Mouse (Mus musculus) CH12.LX (cell line): ENCODE measurements around the gene Cped1. TPM values are rescaled to one million over a fixed set of nuclear protein-coding genes. Genes with fewer than 3 reads are reported as not detected.

ENCODE experiments used
- DNase-seq: peaks from one replicate; pipeline ENCODE4 v3.0.0-alpha.2; 2013; ENCODE audit errors: extremely low read depth
- H3K27ac ChIP-seq: 2 replicates; pipeline ENCODE4 v1.5.1; 2012; ENCODE audit warnings: low read depth, mild to moderate bottlenecking, control low read depth, moderate library complexity; ENCODE audit not compliant: insufficient read depth
- H3K27me3 ChIP-seq: replicated peaks from 2 replicates; pipeline ENCODE3; 2012; ENCODE audit warnings: inconsistent platforms
- H3K36me3 ChIP-seq, 2 experiments: replicated peaks in 1 of 2; 2 replicates each; pipeline versions ENCODE3 to v1.6.1; 2012; ENCODE audit warnings: inconsistent platforms in 1 of 2, low read length in 1 of 2, mild to moderate bottlenecking in 1 of 2, mixed read lengths in 1 of 2, moderate library complexity in 1 of 2; ENCODE audit not compliant: control insufficient read depth in 1 of 2, insufficient read depth in 1 of 2
- H3K4me1 ChIP-seq, 2 experiments: 2 replicates each; pipeline ENCODE4 v1.6.1; 2012; ENCODE audit warnings: inconsistent platforms in 1 of 2, moderate library complexity in 1 of 2; ENCODE audit not compliant: insufficient read depth in 2 of 2, control insufficient read depth in 1 of 2
- H3K4me2 ChIP-seq: 2 replicates; pipeline ENCODE4 v1.6.1; 2012; ENCODE audit warnings: low read depth, mild to moderate bottlenecking, control low read depth; ENCODE audit not compliant: poor library complexity, insufficient read depth, severe bottlenecking
- H3K4me3 ChIP-seq, 3 experiments: fragments of 150-350 bp in 1 of 3; sonication (generic) in 1 of 3; replicated peaks in 1 of 3; 2 replicates each; pipeline versions ENCODE3 to v1.5.1; 2011 to 2012; ENCODE audit warnings: low read depth in 2 of 3, low read length in 2 of 3, mild to moderate bottlenecking in 2 of 3, moderate library complexity in 2 of 3, control low read depth in 1 of 3, improper control_type of control experiment in 1 of 3, inconsistent platforms in 1 of 3, mixed read lengths in 1 of 3; ENCODE audit not compliant: poor library complexity in 1 of 3
- H3K79me2 ChIP-seq: replicated peaks from 2 replicates; pipeline ENCODE4 v1.6.1; 2012; ENCODE audit warnings: mild to moderate bottlenecking, moderate library complexity; ENCODE audit not compliant: control insufficient read depth, poor library complexity, insufficient read depth, severe bottlenecking; ENCODE audit errors: extremely low read depth
- H3K9ac ChIP-seq: 2 replicates; pipeline ENCODE4 v1.6.1; 2012; ENCODE audit warnings: low read depth, mild to moderate bottlenecking, control low read depth, moderate library complexity; ENCODE audit not compliant: insufficient read depth
- H3K9me3 ChIP-seq: replicated peaks from 2 replicates; pipeline ENCODE3; 2012; ENCODE audit warnings: low read length, inconsistent platforms, mixed read lengths
- CHD2 ChIP-seq: IDR thresholded peaks from 2 replicates; pipeline ENCODE4 v1.6.1; 2011; ENCODE audit warnings: low read length, improper control_type of control experiment
- HCFC1 ChIP-seq: IDR thresholded peaks from 2 replicates; pipeline ENCODE4 v1.6.1; 2012; ENCODE audit warnings: low read depth, mild to moderate bottlenecking, inconsistent platforms, low read length, improper control_type of control experiment
- IRF4 ChIP-seq: IDR thresholded peaks from 2 replicates; pipeline ENCODE4 v1.6.1; 2014; ENCODE audit warnings: low read depth, mild to moderate bottlenecking, inconsistent platforms, low read length, improper control_type of control experiment
- JUN ChIP-seq: IDR thresholded peaks from 2 replicates; pipeline ENCODE4 v1.6.1; 2011; ENCODE audit warnings: low read depth, mild to moderate bottlenecking, low read length, improper control_type of control experiment, moderate library complexity; ENCODE audit not compliant: insufficient read depth
- JUND ChIP-seq: conservative IDR thresholded peaks from 2 replicates; pipeline ENCODE4 v1.6.1; 2011; ENCODE audit warnings: low read depth, low read length, improper control_type of control experiment
- KAT2A ChIP-seq: IDR thresholded peaks from 2 replicates; pipeline ENCODE4 v1.6.1; 2012; ENCODE audit warnings: low read length, improper control_type of control experiment, inconsistent platforms; ENCODE audit not compliant: insufficient replicate concordance
- MAFK ChIP-seq: IDR thresholded peaks from 2 replicates; pipeline ENCODE4 v1.6.1; 2011; ENCODE audit warnings: low read length, improper control_type of control experiment; ENCODE audit not compliant: insufficient replicate concordance
- MAZ ChIP-seq: IDR thresholded peaks from 2 replicates; pipeline ENCODE4 v1.6.1; 2012; ENCODE audit warnings: low read depth, mild to moderate bottlenecking, inconsistent platforms, low read length, improper control_type of control experiment, moderate library complexity
- MEF2A ChIP-seq: IDR thresholded peaks from 2 replicates; pipeline ENCODE4 v1.6.1; 2014; ENCODE audit warnings: low read depth, mild to moderate bottlenecking, inconsistent platforms, low read length, improper control_type of control experiment, borderline replicate concordance
- MYC ChIP-seq: IDR thresholded peaks from 2 replicates; pipeline ENCODE4 v1.6.1; 2011; ENCODE audit warnings: low read depth, mild to moderate bottlenecking, improper control_type of control experiment, low read length
- PAX5 ChIP-seq: IDR thresholded peaks from 2 replicates; pipeline ENCODE4 v1.6.1; 2012; ENCODE audit warnings: low read length, inconsistent platforms, mixed read lengths
- RCOR1 ChIP-seq: conservative IDR thresholded peaks from 2 replicates; pipeline ENCODE4 v1.6.1; 2012; ENCODE audit warnings: low read depth, mild to moderate bottlenecking, inconsistent platforms, low read length, improper control_type of control experiment
- SMC3 ChIP-seq: IDR thresholded peaks from 2 replicates; pipeline ENCODE4 v1.6.1; 2011; ENCODE audit warnings: low read depth, low read length, improper control_type of control experiment
- TCF12 ChIP-seq: IDR thresholded peaks from 2 replicates; pipeline ENCODE4 v1.6.1; 2014; ENCODE audit warnings: low read depth, mild to moderate bottlenecking, inconsistent platforms, low read length, improper control_type of control experiment
- UBTF ChIP-seq: IDR thresholded peaks from 2 replicates; pipeline ENCODE4 v1.6.1; 2012; ENCODE audit warnings: low read depth, mild to moderate bottlenecking, inconsistent platforms, low read length, improper control_type of control experiment, moderate library complexity
- ZC3H11A ChIP-seq: IDR thresholded peaks from 2 replicates; pipeline ENCODE4 v1.6.1; 2012; ENCODE audit warnings: low read depth, mild to moderate bottlenecking, inconsistent platforms, low read length, improper control_type of control experiment
- ZKSCAN1 ChIP-seq: IDR thresholded peaks from 2 replicates; pipeline ENCODE4 v1.6.1; 2012; ENCODE audit warnings: low read depth, inconsistent platforms, low read length, improper control_type of control experiment, borderline replicate concordance
- ZMIZ1 ChIP-seq: IDR thresholded peaks from 2 replicates; pipeline ENCODE4 v1.6.1; 2012; ENCODE audit warnings: low read depth, mild to moderate bottlenecking, inconsistent platforms, low read length, improper control_type of control experiment
- ZNF384 ChIP-seq: IDR thresholded peaks from 2 replicates; pipeline ENCODE4 v1.6.1; 2012; ENCODE audit warnings: low read depth, low read length, improper control_type of control experiment, inconsistent platforms
- dilution Hi-C: fragments of 300-500 bp; cut with MboI; formaldehyde crosslinking; loops from 2 replicates; pipeline ENCODE4 v1.14.3; 2020; ENCODE audit warnings: low sequenced_read_pairs; ENCODE audit not compliant: extremely low pct_unique_long_range_greater_than_20kb, extremely low pct_ligation_motif_present
- in situ Hi-C: fragments of 300-500 bp; cut with MboI; formaldehyde crosslinking; loops from 3 replicates; pipeline ENCODE4 v1.14.3; 2019; ENCODE audit warnings: low sequenced_read_pairs, low pct_ligation_motif_present, low pct_unique_long_range_greater_than_20kb, mixed read lengths
- polyA plus RNA-seq: library from polyadenylated mRNA; unstranded; fragments of >175 nt; gene quantifications from 2 replicates; pipeline ENCODE4 v1.2.1, GENCODE M21; 2012; ENCODE audit warnings: low read depth; ENCODE audit not compliant: insufficient read length
- total RNA-seq, 2 experiments: library from RNA; depleted of rRNA; stranded (reverse); fragments of 300-350 nt in 1 of 2; fragments of >200 nt in 1 of 2; gene quantifications; 2 replicates each; pipeline ENCODE4 v1.2.3; 2012 to 2014

Cped1 gene
- total and polyA plus RNA-seq, 3 experiments, result 0.51 to 6.8 (median 1.1) TPM

- TF ChIP-seq ZMIZ1 (no peak), MAFK (no peak), ZC3H11A (no peak), MYC (no peak; the same call in 1 of the 2 replicates), MEF2A (no peak), IRF4 (no peak), UBTF (no peak), PAX5 (no peak), ZKSCAN1 (no peak), HCFC1 (no peak), MAZ (no peak), JUN (no peak), TCF12 (0 out of 2 replicates have a peak, but pooled peaks have one; percentile 9), RCOR1 (no peak)
These were observed 237.2 kb downstream of the Cped1 start (continued) for GRCm38 (mm10) chr6:22222947-22223346.

DNA sequence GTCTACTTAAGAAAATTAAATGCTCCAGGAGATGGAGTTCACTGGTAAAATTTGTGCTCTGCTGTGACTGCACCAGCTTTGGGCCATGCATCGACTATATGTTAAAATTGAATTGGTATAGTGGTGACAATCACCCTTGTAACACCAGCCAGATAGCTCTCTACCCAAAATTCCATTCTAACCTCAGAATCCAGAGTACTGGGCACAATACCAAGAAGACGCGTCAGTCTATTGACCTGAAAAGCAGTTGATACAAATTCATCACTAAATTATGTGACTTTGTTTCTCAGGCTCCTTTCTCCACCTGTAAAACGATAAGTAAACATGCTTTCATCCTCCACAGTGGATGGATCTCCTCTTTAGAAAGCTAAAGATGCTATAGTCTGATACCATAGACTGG lies 238.6 kb downstream of the Cped1 start:
- no peaks in the 10 kb centered on the region for H3K9me3 ChIP-seq
- TF ChIP-seq MYC (no peak), SMC3 (no peak), TCF12 (no peak), KAT2A (no peak), CHD2 (no peak), PAX5 (no peak), MEF2A (no peak)
- DNase-seq, result no peak
- peaks cover 47% of the 10 kb centered on the region for H3K79me2 ChIP-seq
- H3K4me2 ChIP-seq, result peak overlapping the region; percentile 96
- H3K27me3 ChIP-seq, result no peaks in the 10 kb centered on the region
- H3K4me1 ChIP-seq, result peaks cover 8 to 31% of the 10 kb centered on the region in 2 experiments
- peak overlapping the region in 2 of 3 experiments; percentile 38 to 60 for H3K4me3 ChIP-seq
- peak overlapping the region; percentile 63 for H3K27ac ChIP-seq
- H3K9ac ChIP-seq, result peak overlapping the region; percentile 97
- H3K36me3 ChIP-seq, result peaks cover 0 to 6% of the 10 kb centered on the region in 2 experiments
- in situ Hi-C loops (no loop called here), dilution Hi-C loops (no loop called here)

GRCm38 (mm10) chr6:22231244-22231643 lies 245.5 kb downstream of the Cped1 start:
- dilution Hi-C loops, result no loop called here
- DNase-seq, result no peak
- Histone ChIP-seq H3K36me3 (peaks cover 5 to 24% of the 10 kb centered on the region in 2 experiments), H3K27me3 (no peaks in the 10 kb centered on the region), H3K9me3 (no peaks in the 10 kb centered on the region), H3K4me1 (peaks cover 2 to 22% of the 10 kb centered on the region in 2 experiments; a peak in 3 of 4 replicates)
- TF ChIP-seq ZNF384 (no peak), JUND (0 out of 2 replicates have a peak, but pooled peaks have one; percentile 44)
- TF ChIP-seq, all 38 proteins: peak for 1
- in situ Hi-C loops, result no loop called here
- H3K27ac ChIP-seq, result no peak overlapping the region
- H3K4me2 ChIP-seq, result no peak overlapping the region
- no peak overlapping the region; the same call in 1 of the 2 replicates for H3K9ac ChIP-seq
- no peak overlapping the region for H3K4me3 ChIP-seq
- H3K79me2 ChIP-seq, result peaks cover 27% of the 10 kb centered on the region
